Mouse (Mus musculus) layer of hippocampus, adult 9-10 months (tissue): ENCODE results near the gene Selenov.

Experiments
- DNase-seq: peaks from one replicate; pipeline ENCODE4 v3.0.0; 2022; ENCODE audit warnings: low spot score

The Selenov gene

GRCm38 (mm10) chr7:28290638-28291590, at the start of gene Selenov:
TSS of gene Selenov (minus strand) at chr7:28291186.
- DNase-seq: no peak

GRCm38 (mm10) chr7:28339213-28339917, 48.4 kb upstream of the Selenov start:
- DNase-seq: no peak

GRCm38 (mm10) chr7:28338108-28338998, 47.4 kb upstream of the Selenov start, which contains the start of gene Supt5:
TSS of gene Supt5 (minus strand) at chr7:28338746.
- peak; percentile 90 for DNase-seq

GRCm38 (mm10) chr7:28335471-28335870, 44.5 kb upstream of the Selenov start:
- no peak for DNase-seq

- no peak for DNase-seq
Observed at GRCm38 (mm10) chr7:28334534-28334933, 43.5 kb upstream of the Selenov start.

GRCm38 (mm10) chr7:28328260-28328659, 37.3 kb upstream of the Selenov start:
- DNase-seq: no peak

GRCm38 (mm10) chr7:28326457-28326856, 35.5 kb upstream of the Selenov start:
- no peak for DNase-seq

- DNase-seq: no peak
Observed at GRCm38 (mm10) chr7:28325293-28325692, 34.3 kb upstream of the Selenov start.

- DNase-seq: no peak
Observed at GRCm38 (mm10) chr7:28321974-28322720, 31.2 kb upstream of the Selenov start.

GRCm38 (mm10) chr7:28318714-28319113, 27.7 kb upstream of the Selenov start:
- no peak for DNase-seq

- DNase-seq: no peak
Observed at GRCm38 (mm10) chr7:28318036-28318435, 27.1 kb upstream of the Selenov start.

- peak; percentile 94 for DNase-seq
Observed at GRCm38 (mm10) chr7:28311926-28312543, 21.0 kb upstream of the Selenov start, which contains the start of gene Timm50. TSS of gene Timm50 (minus strand) at chr7:28312072.

- no peak for DNase-seq
Observed at GRCm38 (mm10) chr7:28311151-28311925, 20.4 kb upstream of the Selenov start.

- no peak for DNase-seq
Observed at GRCm38 (mm10) chr7:28309737-28310136, 18.8 kb upstream of the Selenov start.

GRCm38 (mm10) chr7:28306216-28306615, 15.2 kb upstream of the Selenov start:
- no peak for DNase-seq

GRCm38 (mm10) chr7:28305641-28306040, 14.7 kb upstream of the Selenov start:
- no peak for DNase-seq

- DNase-seq: no peak
Observed at GRCm38 (mm10) chr7:28301616-28302433, 10.8 kb upstream of the Selenov start, which contains the start of gene Dll3. TSS of gene Dll3 (minus strand) at chr7:28302238.

- peak; percentile 38 for DNase-seq
Observed at GRCm38 (mm10) chr7:28298837-28299625, 8.0 kb upstream of the Selenov start.
